Mouse (Mus musculus): Measurements from ENCODE around the gene Rapgef4.

Rapgef4 gene

GRCm38 (mm10) chr2:71982868-71983597 is 2.0 kb downstream of the Rapgef4 start:
- no peak for DNase-seq (ENCODE audit: low spot score in 2 of 2)

- no peak for DNase-seq (ENCODE audit: low spot score in 2 of 2)
These were observed 4.7 kb downstream of the Rapgef4 start for GRCm38 (mm10) chr2:71985730-71986129.

GRCm38 (mm10) chr2:71986276-71986848 is 5.3 kb downstream of the Rapgef4 start:
- no peak for DNase-seq (ENCODE audit: low spot score in 2 of 2)

GRCm38 (mm10) chr2:71988572-71988971 is 7.5 kb downstream of the Rapgef4 start:
- DNase-seq (ENCODE audit: low spot score in 2 of 2) = no peak

- no peak for DNase-seq (ENCODE audit: low spot score in 2 of 2)
These were observed 11.1 kb downstream of the Rapgef4 start for GRCm38 (mm10) chr2:71992129-71992528.

- DNase-seq (ENCODE audit: low spot score in 2 of 2) = no peak
These were observed 12.8 kb downstream of the Rapgef4 start for GRCm38 (mm10) chr2:71993729-71994423.

- DNase-seq (ENCODE audit: low spot score in 2 of 2) = no peak
These were observed 17.5 kb downstream of the Rapgef4 start for GRCm38 (mm10) chr2:71998531-71998930.

- no peak for DNase-seq (ENCODE audit: low spot score in 2 of 2)
These were observed 19.1 kb downstream of the Rapgef4 start for GRCm38 (mm10) chr2:72000102-72000501.

- no peak for DNase-seq (ENCODE audit: low spot score in 2 of 2)
These were observed 21.9 kb downstream of the Rapgef4 start for GRCm38 (mm10) chr2:72002843-72003370.

- no peak for DNase-seq (ENCODE audit: low spot score in 2 of 2)
These were observed 22.9 kb downstream of the Rapgef4 start for GRCm38 (mm10) chr2:72003756-72004525.

GRCm38 (mm10) chr2:72005051-72005450 is 24.0 kb downstream of the Rapgef4 start:
- no peak for DNase-seq (ENCODE audit: low spot score in 2 of 2)

- DNase-seq (ENCODE audit: low spot score in 2 of 2) = no peak
These were observed 28.6 kb downstream of the Rapgef4 start for GRCm38 (mm10) chr2:72009446-72010218.

GRCm38 (mm10) chr2:72015366-72015765 is 34.3 kb downstream of the Rapgef4 start:
- DNase-seq (ENCODE audit: low spot score in 2 of 2) = no peak

- no peak for DNase-seq (ENCODE audit: low spot score in 2 of 2)
These were observed 35.0 kb downstream of the Rapgef4 start for GRCm38 (mm10) chr2:72016013-72016412.

GRCm38 (mm10) chr2:72017168-72017567 is 36.1 kb downstream of the Rapgef4 start:
- no peak for DNase-seq (ENCODE audit: low spot score in 2 of 2)

- no peak for DNase-seq (ENCODE audit: low spot score in 2 of 2)
These were observed 37.7 kb downstream of the Rapgef4 start for GRCm38 (mm10) chr2:72018736-72019135.

- DNase-seq (ENCODE audit: low spot score in 2 of 2) = no peak
These were observed 39.7 kb downstream of the Rapgef4 start for GRCm38 (mm10) chr2:72020755-72021154.

GRCm38 (mm10) chr2:72021440-72021839 is 40.4 kb downstream of the Rapgef4 start:
- no peak for DNase-seq (ENCODE audit: low spot score in 2 of 2)

GRCm38 (mm10) chr2:72021845-72022244 is 40.8 kb downstream of the Rapgef4 start:
- no peak for DNase-seq (ENCODE audit: low spot score in 2 of 2)

- DNase-seq (ENCODE audit: low spot score in 2 of 2) = no peak
These were observed 42.8 kb downstream of the Rapgef4 start for GRCm38 (mm10) chr2:72023791-72024190.

GRCm38 (mm10) chr2:72025660-72026059 is 44.6 kb downstream of the Rapgef4 start:
- DNase-seq (ENCODE audit: low spot score in 2 of 2) = no peak
